Comparison of ENCODE assay signal across 25 mouse cellular contexts in the genomic region with DNA sequence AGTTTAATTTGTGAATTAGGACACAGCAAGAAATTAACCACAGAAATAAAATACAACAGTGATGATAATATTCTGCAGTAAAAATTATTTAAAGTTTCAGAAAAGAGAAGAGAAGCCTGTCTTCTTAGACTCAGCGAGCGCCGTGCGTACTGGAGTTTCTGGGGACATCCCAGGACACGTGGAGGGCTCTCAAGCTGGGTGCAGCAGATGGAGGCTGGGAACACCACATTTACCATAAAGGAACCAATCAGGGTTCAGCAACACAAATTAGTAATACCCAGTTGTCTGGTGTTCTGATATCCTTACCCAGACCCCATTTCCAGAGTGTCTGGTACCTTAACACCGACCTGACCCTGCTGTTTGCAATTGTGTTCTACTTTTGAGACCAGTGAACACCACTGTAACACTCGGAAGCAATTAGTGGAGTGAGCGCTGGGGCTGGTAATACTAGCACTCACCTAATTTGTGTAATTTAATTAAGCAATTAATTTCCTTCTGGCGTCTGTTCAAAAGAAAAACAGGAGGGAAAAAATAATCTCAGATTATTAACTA. TPM values are rescaled to one million over a fixed set of nuclear protein-coding genes. Genes with fewer than 3 reads are reported as not detected.
DNase-seq lines count a peak whose midpoint lies in the region; ATAC-seq and TF ChIP-seq lines count a peak whose summit lies in the region.
"Had no signal": no experiment of that assay in that cellular context is flagged by ENCODE, and none has a peak within 500 bp of the region (broad histone marks: within the 10 kb centered on the region; RNA-seq: fewer than 3 reads in every experiment).

No protein-coding gene starts in this region.

- peaks cover 4% of the 10 kb centered on the region; the same call in 1 of the 2 replicates for H3K4me1 ChIP-seq in forebrain, embryonic 11.5 days (replicated peaks; ENCODE audit: control insufficient read depth, insufficient read depth, low read length)
- H3K4me1 ChIP-seq in forebrain, embryonic 10.5 days: peaks cover 15% of the 10 kb centered on the region
- peaks cover 13% of the 10 kb centered on the region for H3K4me1 ChIP-seq in neural tube, embryonic 13.5 days (replicated peaks)
- H3K4me1 ChIP-seq in hindbrain, postnatal 0 days (ENCODE audit: insufficient read depth, low read length): no peaks in the 10 kb centered on the region
- H3K4me1 ChIP-seq: lung, embryonic 15.5 days; midbrain, embryonic 10.5 days; neural tube, embryonic 12.5 days had no signal

- H3K4me3 ChIP-seq in forebrain, embryonic 11.5 days (ENCODE audit: low read depth, low read length): no peak overlapping the region
- H3K4me3 ChIP-seq in forebrain, embryonic 10.5 days: no peak overlapping the region
- no peak overlapping the region for H3K4me3 ChIP-seq in neural tube, embryonic 13.5 days
- no peak overlapping the region for H3K4me3 ChIP-seq in hindbrain, postnatal 0 days (ENCODE audit: low read length)
- H3K4me3 ChIP-seq: gastrocnemius, adult 2 months; heart, embryonic 13.5 days; kidney, embryonic 15.5 days; lung, embryonic 15.5 days; midbrain, embryonic 10.5 days; neural tube, embryonic 12.5 days had no signal

- no peak for TF ChIP-seq CTCF in hindbrain, postnatal 0 days (IDR thresholded peaks at IDR 0.05; ENCODE audit: low read depth)

- no peaks in the 10 kb centered on the region for H3K9me3 ChIP-seq in forebrain, embryonic 11.5 days (ENCODE audit: control insufficient read depth, low read length)
- H3K9me3 ChIP-seq in forebrain, embryonic 10.5 days: no peaks in the 10 kb centered on the region
- no peaks in the 10 kb centered on the region for H3K9me3 ChIP-seq in neural tube, embryonic 13.5 days
- H3K9me3 ChIP-seq in hindbrain, postnatal 0 days (ENCODE audit: low read length): no peaks in the 10 kb centered on the region
- H3K9me3 ChIP-seq: heart, embryonic 13.5 days; kidney, embryonic 15.5 days; lung, embryonic 15.5 days; midbrain, embryonic 10.5 days; neural tube, embryonic 12.5 days had no signal

- H3K27ac ChIP-seq in forebrain, embryonic 11.5 days (ENCODE audit: low read depth, low read length): no peak overlapping the region
- H3K27ac ChIP-seq in forebrain, embryonic 10.5 days: no peak overlapping the region
- H3K27ac ChIP-seq in neural tube, embryonic 13.5 days (replicated peaks): no peak overlapping the region
- no peak overlapping the region for H3K27ac ChIP-seq in hindbrain, postnatal 0 days
- H3K27ac ChIP-seq: gastrocnemius, adult 2 months; heart, embryonic 13.5 days; kidney, embryonic 15.5 days; liver, embryonic 14.5 days; lung, embryonic 15.5 days; macrophage; midbrain, embryonic 10.5 days; neural tube, embryonic 12.5 days; stomach, postnatal 0 days had no signal

- no peak for DNase-seq in forebrain, embryonic 11.5 days (ENCODE audit: low spot score)
- no peak for DNase-seq in forebrain, embryonic 10.5 days (ENCODE audit: extremely low spot score, low spot score)
- DNase-seq in neural tube, embryonic 10.5 days (ENCODE audit: extremely low spot score, low spot score): no peak
- no peak for DNase-seq in hindbrain, postnatal 0 days (ENCODE audit: low spot score)
- no peak for DNase-seq in frontal cortex, postnatal 14 days (ENCODE audit: low spot score in 2 of 2)
- DNase-seq in lung, postnatal 25 days (ENCODE audit: low spot score): no peak
- DNase-seq in spleen, postnatal 4 days (ENCODE audit: low spot score in 2 of 2): no peak
- DNase-seq: adrenal gland, postnatal 10 days; cerebellum, postnatal 10 days; gastrocnemius, adult 2 months; heart, postnatal 36 days; kidney, postnatal 4 days had no signal

- no peak overlapping the region for H3K4me2 ChIP-seq in forebrain, embryonic 11.5 days (ENCODE audit: low read depth, low read length, severe bottlenecking)
- H3K4me2 ChIP-seq in neural tube, embryonic 13.5 days: no peak overlapping the region
- H3K4me2 ChIP-seq in hindbrain, postnatal 0 days (ENCODE audit: low read depth, low read length): peak overlapping the region; percentile 28; the same call in 1 of the 2 replicates
- H3K4me2 ChIP-seq: kidney, embryonic 15.5 days; lung, embryonic 15.5 days; neural tube, embryonic 12.5 days had no signal

- ATAC-seq in forebrain, embryonic 11.5 days (replicated peaks; ENCODE audit: low FRiP score): peak; percentile 69
- ATAC-seq in neural tube, embryonic 13.5 days (ENCODE audit: low read depth): 0 out of 2 replicates have a peak, but pooled peaks have one; percentile 37
- ATAC-seq in hindbrain, postnatal 0 days: peak; percentile 41; the same call in 1 of the 2 replicates
- ATAC-seq: intestine, postnatal 0 days; Patski had no signal

- no peak overlapping the region for H3K9ac ChIP-seq in forebrain, embryonic 11.5 days (ENCODE audit: low read length)
- H3K9ac ChIP-seq in neural tube, embryonic 13.5 days: no peak overlapping the region
- H3K9ac ChIP-seq in hindbrain, postnatal 0 days (replicated peaks; ENCODE audit: low read length): no peak overlapping the region
- H3K9ac ChIP-seq: heart, embryonic 13.5 days; kidney, embryonic 15.5 days; liver, embryonic 14.5 days; lung, embryonic 15.5 days; neural tube, embryonic 12.5 days had no signal

- no peaks in the 10 kb centered on the region for H3K27me3 ChIP-seq in forebrain, embryonic 11.5 days (ENCODE audit: control insufficient read depth, insufficient read depth, low read length)
- H3K27me3 ChIP-seq in forebrain, embryonic 10.5 days (ENCODE audit: poor library complexity, severe bottlenecking): no peaks in the 10 kb centered on the region
- H3K27me3 ChIP-seq in neural tube, embryonic 13.5 days: no peaks in the 10 kb centered on the region
- no peaks in the 10 kb centered on the region for H3K27me3 ChIP-seq in hindbrain, postnatal 0 days (ENCODE audit: insufficient read depth, low read length)
- H3K27me3 ChIP-seq: heart, embryonic 13.5 days; kidney, embryonic 15.5 days; lung, embryonic 15.5 days; neural tube, embryonic 12.5 days; Patski had no signal

- 71% methylated on average over 9 of the region's 9 CpGs for WGBS in forebrain, embryonic 11.5 days
- WGBS in forebrain, embryonic 10.5 days: 77% methylated on average over 9 of the region's 9 CpGs
- 65% methylated on average over 9 of the region's 9 CpGs for WGBS in neural tube, embryonic 13.5 days
- WGBS in hindbrain, postnatal 0 days: 60% methylated on average over 9 of the region's 9 CpGs

- H3K36me3 ChIP-seq in forebrain, embryonic 11.5 days (ENCODE audit: control insufficient read depth, insufficient read depth, low read length): no peaks in the 10 kb centered on the region
- no peaks in the 10 kb centered on the region for H3K36me3 ChIP-seq in forebrain, embryonic 10.5 days (replicated peaks)
- H3K36me3 ChIP-seq in neural tube, embryonic 13.5 days: no peaks in the 10 kb centered on the region
- H3K36me3 ChIP-seq in hindbrain, postnatal 0 days (ENCODE audit: insufficient read depth, low read length): no peaks in the 10 kb centered on the region
- H3K36me3 ChIP-seq: heart, embryonic 13.5 days; kidney, embryonic 15.5 days; lung, embryonic 15.5 days; midbrain, embryonic 10.5 days; neural tube, embryonic 12.5 days had no signal

RNA-seq across cellular contexts. Expression of gene Ddah1, which starts 14.9 kb away (rescaled TPM):
- polyA plus RNA-seq in forebrain, embryonic 11.5 days (2014; fragmentation: Nextera tagmentation; extraction: Ambion mirVana): 71.2 and 84.3 TPM in 2 replicates
- 41.9 and 42.3 TPM in 2 replicates for polyA plus RNA-seq in forebrain, embryonic 10.5 days (2016; fragmentation: Nextera tagmentation; extraction: Ambion mirVana)
- polyA plus RNA-seq in neural tube, embryonic 13.5 days (2015; fragmentation: Nextera tagmentation; extraction: Ambion mirVana): 78.4 and 83.1 TPM in 2 replicates
- 125 and 126 TPM in 2 replicates for total RNA-seq in hindbrain, postnatal 0 days (2014; rRNA removed)
- polyA plus RNA-seq in hindbrain, postnatal 0 days (2015; fragmentation: Nextera tagmentation; extraction: Ambion mirVana): 164 and 170 TPM in 2 replicates
- total RNA-seq: granulocyte monocyte progenitor cell, adult 5-6 weeks; monocyte, adult 5-6 weeks had no signal
